Mouse (Mus musculus) MEL (cell line): Measurements from ENCODE around the gene Ccdc155.

Experiments used
- CTCF ChIP-seq, 3 experiments: IDR thresholded peaks in 2 of 3; conservative IDR thresholded peaks in 1 of 3; 2 replicates each; pipeline ENCODE4 v1.5.1; 2011 to 2012; ENCODE audit warnings: low read length in 3 of 3, low read depth in 2 of 3, mild to moderate bottlenecking in 2 of 3, improper control_type of control experiment in 1 of 3, inconsistent platforms in 1 of 3, mixed read lengths in 1 of 3, moderate library complexity in 1 of 3; ENCODE audit not compliant: control insufficient read depth in 1 of 3, insufficient read depth in 1 of 3, poor library complexity in 1 of 3, severe bottlenecking in 1 of 3
- POLR2A ChIP-seq, 2 experiments: IDR thresholded peaks; 2 replicates each; pipeline ENCODE4 v1.6.1; 2011 to 2012; ENCODE audit warnings: low read length in 2 of 2, mild to moderate bottlenecking in 2 of 2, control low read depth in 1 of 2, improper control_type of control experiment in 1 of 2, low read depth in 1 of 2, moderate library complexity in 1 of 2; ENCODE audit not compliant: control insufficient read depth in 1 of 2, insufficient read depth in 1 of 2, poor library complexity in 1 of 2
- POLR2AphosphoS2 ChIP-seq: IDR thresholded peaks from 2 replicates; pipeline ENCODE4 v1.6.1; 2011; ENCODE audit warnings: low read length, improper control_type of control experiment
- POLR2AphosphoS5 ChIP-seq: IDR thresholded peaks from 2 replicates; pipeline ENCODE4 v1.6.1; 2012; ENCODE audit warnings: low read depth, borderline replicate concordance, mild to moderate bottlenecking, inconsistent platforms, low read length, moderate library complexity, mixed read lengths
- USF1 ChIP-seq: IDR thresholded peaks from 2 replicates; pipeline ENCODE4 v1.6.1; 2014; ENCODE audit warnings: low read depth, mild to moderate bottlenecking, inconsistent platforms, low read length, improper control_type of control experiment, moderate library complexity
- USF2 ChIP-seq, 2 experiments: IDR thresholded peaks; 2 replicates each; pipeline ENCODE4 v1.6.1; 2011 to 2012; ENCODE audit warnings: improper control_type of control experiment in 2 of 2, low read length in 2 of 2, borderline replicate concordance in 1 of 2, inconsistent platforms in 1 of 2, low read depth in 1 of 2, mild to moderate bottlenecking in 1 of 2; ENCODE audit not compliant: insufficient read depth in 1 of 2

GRCm38 (mm10) chr7:45181540-45181939 lies 23.2 kb downstream of the Ccdc155 start:
- no peak for TF ChIP-seq POLR2AphosphoS5
- no peak for TF ChIP-seq USF1
- TF ChIP-seq CTCF (IDR thresholded peaks at IDR 0.05 in 2 of 3, conservative IDR thresholded peaks at IDR 0.05 in 1 of 3; ENCODE audit: control insufficient read depth in 1 of 3, insufficient read depth in 1 of 3, low read depth in 2 of 3, low read length in 3 of 3, poor library complexity in 1 of 3, severe bottlenecking in 1 of 3) = no peak
- TF ChIP-seq USF2 (IDR thresholded peaks at IDR 0.05; ENCODE audit: borderline replicate concordance in 1 of 2, insufficient read depth in 1 of 2, low read depth in 1 of 2, low read length in 2 of 2) = no peak
- no peak for TF ChIP-seq POLR2A (IDR thresholded peaks at IDR 0.05; ENCODE audit: control insufficient read depth in 1 of 2, insufficient read depth in 1 of 2, low read depth in 1 of 2, low read length in 2 of 2, poor library complexity in 1 of 2)
- no peak for TF ChIP-seq POLR2AphosphoS2
